Mouse (Mus musculus) brown adipose tissue, adult 24 weeks (tissue): Measurements from ENCODE around the gene Mei1. TPM values are rescaled to one million over a fixed set of nuclear protein-coding genes. Genes with fewer than 3 reads are reported as not detected.
A peak's percentile ranks its signal among the peaks of the same experiment; 100 is the strongest.

Experiments used
- H3K27ac ChIP-seq: fragments of 200-500 bp; replicated peaks from 2 replicates; pipeline ENCODE4 v1.5.1; 2012; ENCODE audit warnings: low read depth, mild to moderate bottlenecking, low read length
- H3K4me1 ChIP-seq: fragments of 200-500 bp; 2 replicates; pipeline ENCODE4 v1.6.1; 2012; ENCODE audit warnings: low read length, mixed read lengths; ENCODE audit not compliant: control insufficient read depth, insufficient read depth, insufficient read length
- H3K4me3 ChIP-seq: fragments of 200-500 bp; 2 replicates; pipeline ENCODE4 v1.5.1; 2012; ENCODE audit warnings: low read depth, mild to moderate bottlenecking, low read length, moderate library complexity; ENCODE audit not compliant: insufficient read depth
- polyA plus RNA-seq: library from polyadenylated mRNA; stranded (reverse); fragments of >200 nt; gene quantifications from 2 replicates; pipeline ENCODE4 v1.2.4, GENCODE M21; 2012; ENCODE audit not compliant: missing spikeins, insufficient read depth, insufficient read length

The Mei1 gene
- polyA plus RNA-seq, 1 experiment, result not detected

- Histone ChIP-seq H3K4me3 (no peak overlapping the region), H3K4me1 (no peaks in the 10 kb centered on the region), H3K27ac (no peak overlapping the region)
Observed at GRCm38 (mm10) chr15:82130599-82130998, 60.8 kb downstream of the Mei1 start.

- Histone ChIP-seq H3K27ac (no peak overlapping the region), H3K4me1 (no peaks in the 10 kb centered on the region), H3K4me3 (no peak overlapping the region)
Observed at GRCm38 (mm10) chr15:82135372-82135771, 65.6 kb downstream of the Mei1 start.

GRCm38 (mm10) chr15:82138565-82138964 is 68.8 kb downstream of the Mei1 start:
- no peak overlapping the region for H3K4me3 ChIP-seq
- no peak overlapping the region for H3K27ac ChIP-seq
- H3K4me1 ChIP-seq, result no peaks in the 10 kb centered on the region

- no peaks in the 10 kb centered on the region for H3K4me1 ChIP-seq
- no peak overlapping the region for H3K4me3 ChIP-seq
- H3K27ac ChIP-seq, result no peak overlapping the region
Observed at GRCm38 (mm10) chr15:82139196-82139595, 69.4 kb downstream of the Mei1 start.

- H3K4me3 ChIP-seq, result no peak overlapping the region
- H3K27ac ChIP-seq, result no peak overlapping the region
- H3K4me1 ChIP-seq, result no peaks in the 10 kb centered on the region
Observed at GRCm38 (mm10) chr15:82140355-82140754, 70.6 kb downstream of the Mei1 start.

DNA sequence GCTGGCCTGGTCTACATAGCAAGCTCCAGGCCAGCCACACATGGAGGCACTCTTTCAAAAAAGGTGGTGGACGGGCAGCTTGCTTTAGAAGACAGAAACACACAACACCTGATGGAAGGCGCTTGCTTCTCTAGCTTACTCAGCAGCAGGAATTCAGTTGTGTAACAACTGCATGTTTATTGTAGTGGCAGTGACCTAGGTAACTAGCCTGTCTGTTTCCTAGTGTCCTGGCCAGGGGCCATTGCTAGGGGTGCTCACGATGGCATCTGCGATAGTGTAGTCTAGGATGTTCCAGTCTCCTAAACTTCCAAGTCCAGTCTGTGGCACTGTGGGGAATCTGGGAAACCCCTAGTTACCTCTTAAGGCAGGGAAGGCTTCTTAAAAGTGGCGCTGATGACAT is 74.4 kb downstream of the Mei1 start:
- H3K4me1 ChIP-seq, result no peaks in the 10 kb centered on the region
- H3K4me3 ChIP-seq, result no peak overlapping the region
- no peak overlapping the region for H3K27ac ChIP-seq

DNA sequence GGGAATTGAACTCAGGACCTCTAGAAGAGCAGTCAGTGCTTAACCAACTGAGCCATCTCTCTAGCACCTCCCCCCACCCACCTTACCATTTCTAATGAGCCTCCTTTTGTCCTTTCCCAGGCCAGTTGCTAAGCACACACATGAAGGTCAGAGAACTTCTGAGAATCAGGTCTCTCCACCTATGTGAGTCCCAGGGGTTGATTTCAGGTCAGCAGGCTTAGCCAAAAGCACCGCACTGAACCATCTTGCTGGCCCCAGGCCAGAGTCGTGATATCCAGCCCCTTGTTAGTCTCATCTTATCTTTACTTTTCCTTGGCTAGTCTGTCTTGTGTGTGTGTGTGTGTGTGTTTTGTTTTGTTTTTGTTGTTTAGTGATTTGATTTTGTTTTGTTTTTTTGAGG is 75.6 kb downstream of the Mei1 start:
- H3K27ac ChIP-seq, result no peak overlapping the region
- H3K4me3 ChIP-seq, result no peak overlapping the region
- no peaks in the 10 kb centered on the region for H3K4me1 ChIP-seq

DNA sequence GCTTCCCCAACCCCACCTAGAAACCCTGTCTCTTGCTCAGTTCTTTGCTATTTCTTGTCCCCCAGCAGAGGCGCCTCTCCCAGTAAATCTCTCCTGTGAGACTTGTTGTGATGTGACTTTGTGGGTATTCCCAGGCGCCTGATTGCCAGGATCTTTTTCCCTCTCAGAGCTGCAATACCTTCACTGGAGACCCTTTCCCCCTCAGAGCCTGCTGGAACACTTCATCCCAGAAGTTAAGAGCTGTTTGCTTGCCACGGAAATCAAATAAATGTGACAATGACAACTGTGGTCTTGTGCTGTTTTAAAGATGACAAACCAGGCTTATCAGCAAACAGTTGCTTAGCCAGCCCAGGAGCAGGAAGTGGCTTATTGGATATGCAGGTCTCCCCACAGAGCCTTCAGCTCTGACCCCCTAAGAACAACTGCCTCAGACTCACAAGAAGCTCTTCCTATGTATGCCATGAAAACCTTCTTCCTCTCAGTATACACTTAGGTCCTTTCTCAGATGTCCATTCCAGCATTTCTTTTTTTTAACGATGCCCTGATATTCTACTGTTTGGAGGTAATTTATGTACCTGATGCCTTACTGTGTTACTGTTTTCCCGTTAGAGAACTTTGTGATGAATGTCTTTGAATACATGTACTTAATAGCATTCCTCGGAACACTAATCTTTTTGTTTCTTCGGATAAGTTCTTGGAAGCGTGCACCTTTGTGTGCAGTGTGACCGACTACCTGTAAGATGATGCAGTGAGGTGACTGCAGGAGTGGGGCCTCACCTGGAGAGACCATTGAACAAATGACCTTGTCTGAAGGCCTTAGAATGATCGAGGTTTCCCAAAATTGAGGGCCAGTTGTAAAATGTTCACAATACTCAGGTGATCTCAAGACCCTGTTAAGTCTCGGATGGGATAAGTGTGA is 76.3 kb downstream of the Mei1 start:
- Histone ChIP-seq H3K27ac (peak overlapping the region; percentile 71), H3K4me3 (peak overlapping the region; percentile 50), H3K4me1 (no peaks in the 10 kb centered on the region)

GRCm38 (mm10) chr15:82146770-82147610 is 77.2 kb downstream of the Mei1 start, which contains the start of gene Srebf2:
TSS of gene Srebf2 (plus strand) at chr15:82147181.
- Histone ChIP-seq H3K27ac (peak within 1 kb of the TSS; percentile 71), H3K4me3 (peak within 1 kb of the TSS; percentile 92)

GRCm38 (mm10) chr15:82147611-82148111 is 77.9 kb downstream of the Mei1 start:
- no peak overlapping the region for H3K27ac ChIP-seq
- H3K4me3 ChIP-seq, result peak overlapping the region; percentile 92
- H3K4me1 ChIP-seq, result peaks cover 3% of the 10 kb centered on the region; the same call in 1 of the 2 replicates

More at GRCm38 (mm10) chr15:82146770-82147610, 77.2 kb downstream of the Mei1 start, which contains the start of gene Srebf2:
- H3K4me1 ChIP-seq, result no peaks in the 10 kb centered on the region

DNA sequence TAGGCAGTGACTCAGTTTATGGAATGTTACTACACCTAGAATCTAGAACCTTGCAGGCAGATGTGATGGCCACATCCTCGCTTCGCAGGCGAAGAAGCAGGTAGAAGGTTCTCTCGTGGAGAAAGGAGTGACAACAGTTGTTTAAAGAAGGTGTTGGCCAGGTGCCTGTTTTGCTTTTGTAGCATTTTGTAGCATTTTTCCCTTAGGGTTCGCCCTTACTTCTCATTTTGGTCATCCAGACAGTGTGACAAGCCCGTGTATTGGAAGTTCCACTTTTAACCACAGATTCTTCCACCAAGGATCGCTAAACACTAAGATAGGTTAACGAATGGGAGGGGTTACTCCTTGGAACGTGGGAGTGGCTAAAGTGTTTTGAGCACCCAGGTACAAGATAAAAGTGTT is 78.7 kb downstream of the Mei1 start:
- H3K4me1 ChIP-seq, result peaks cover 3% of the 10 kb centered on the region; the same call in 1 of the 2 replicates
- peak overlapping the region; percentile 92 for H3K4me3 ChIP-seq
- H3K27ac ChIP-seq, result no peak overlapping the region

DNA sequence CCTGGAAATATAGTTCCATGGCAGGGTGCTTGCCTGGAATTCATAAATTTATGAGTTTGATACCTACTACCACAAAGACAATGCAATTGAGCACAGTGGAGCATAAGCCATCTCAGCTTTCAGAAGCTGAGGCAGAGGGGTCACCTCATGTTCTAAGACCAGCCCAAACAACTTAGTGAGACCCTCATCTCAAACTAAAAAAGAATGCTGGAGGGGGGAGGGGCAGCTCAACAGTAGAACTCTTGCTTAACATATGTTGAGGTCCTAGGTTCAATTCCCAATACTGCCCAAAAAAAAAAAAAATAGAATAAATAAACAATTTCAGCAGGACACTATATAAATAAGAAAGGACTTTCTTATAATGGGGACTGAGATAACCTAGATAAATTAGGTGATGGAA is 80.2 kb downstream of the Mei1 start:
- no peak overlapping the region for H3K4me3 ChIP-seq
- H3K4me1 ChIP-seq, result peaks cover 3% of the 10 kb centered on the region; the same call in 1 of the 2 replicates
- no peak overlapping the region for H3K27ac ChIP-seq

DNA sequence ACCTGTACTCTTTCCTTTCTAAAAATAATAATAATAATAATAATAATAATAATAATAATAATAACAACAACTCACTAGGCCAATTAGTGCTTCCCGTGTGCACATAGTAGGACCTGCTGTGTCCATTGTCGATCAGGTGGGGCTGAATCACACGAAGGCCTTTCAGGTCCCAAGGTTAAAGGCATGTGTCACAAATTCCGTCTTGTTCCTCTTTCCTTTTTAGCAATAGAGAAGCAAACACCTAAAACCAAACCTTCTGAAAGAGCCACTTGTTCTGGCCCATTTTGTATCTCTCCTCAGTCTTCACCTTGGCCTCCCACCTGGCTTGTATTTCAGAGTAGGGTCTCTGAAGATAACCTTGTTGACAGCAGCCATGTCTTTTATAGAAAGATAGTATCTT is 81.4 kb downstream of the Mei1 start:
- no peak overlapping the region for H3K4me3 ChIP-seq
- no peak overlapping the region for H3K27ac ChIP-seq
- H3K4me1 ChIP-seq, result peaks cover 3% of the 10 kb centered on the region; the same call in 1 of the 2 replicates

DNA sequence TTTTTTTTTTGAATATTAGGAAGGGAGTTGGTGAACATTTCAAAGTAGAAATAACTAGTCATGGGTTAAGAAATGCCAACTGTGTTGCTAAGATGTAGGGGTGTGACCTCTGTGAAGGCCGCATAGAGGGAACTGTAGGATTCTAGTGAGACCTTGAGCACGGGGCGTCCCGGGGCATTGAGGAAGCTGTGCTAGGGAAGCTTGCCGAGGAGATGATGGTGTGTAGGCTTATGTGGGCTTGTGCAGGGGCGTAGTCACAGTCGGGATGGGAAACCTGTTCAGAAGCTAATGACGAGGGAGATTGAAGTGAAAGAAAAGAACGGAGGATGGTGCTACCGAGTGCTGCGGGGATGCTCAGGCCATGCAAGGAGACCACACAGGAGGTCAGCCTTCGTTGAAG is 82.2 kb downstream of the Mei1 start:
- Histone ChIP-seq H3K4me3 (no peak overlapping the region), H3K4me1 (peaks cover 3% of the 10 kb centered on the region; the same call in 1 of the 2 replicates), H3K27ac (no peak overlapping the region)

DNA sequence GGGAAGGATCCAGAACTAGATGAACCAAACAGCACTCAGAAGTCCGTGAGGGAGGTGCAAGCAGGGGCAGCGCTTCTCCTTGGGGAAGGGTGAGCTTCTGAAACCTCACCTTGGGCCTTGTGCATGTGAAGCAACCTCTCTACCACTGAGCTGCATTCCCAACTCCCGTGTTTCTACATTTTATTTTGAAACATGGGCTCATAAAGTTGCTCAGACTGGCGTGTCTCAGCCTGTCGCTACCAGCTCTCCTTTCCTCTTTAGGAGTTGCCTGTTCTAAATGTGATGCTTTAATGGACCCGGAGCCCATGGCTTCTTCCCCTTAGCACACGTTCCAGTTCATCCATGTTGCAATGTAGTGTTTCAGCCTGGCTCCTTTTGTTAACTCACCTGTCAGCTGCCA is 82.6 kb downstream of the Mei1 start:
- no peak overlapping the region for H3K27ac ChIP-seq
- H3K4me1 ChIP-seq, result peaks cover 3% of the 10 kb centered on the region; the same call in 1 of the 2 replicates
- no peak overlapping the region for H3K4me3 ChIP-seq
